Mouse (Mus musculus): ENCODE results near the gene Fry. TPM values are rescaled to one million over a fixed set of nuclear protein-coding genes. Genes with fewer than 3 reads are reported as not detected.

Fry gene
- total and polyA plus RNA-seq, 3 experiments = 43.8 to 153 (median 117) TPM

DNA sequence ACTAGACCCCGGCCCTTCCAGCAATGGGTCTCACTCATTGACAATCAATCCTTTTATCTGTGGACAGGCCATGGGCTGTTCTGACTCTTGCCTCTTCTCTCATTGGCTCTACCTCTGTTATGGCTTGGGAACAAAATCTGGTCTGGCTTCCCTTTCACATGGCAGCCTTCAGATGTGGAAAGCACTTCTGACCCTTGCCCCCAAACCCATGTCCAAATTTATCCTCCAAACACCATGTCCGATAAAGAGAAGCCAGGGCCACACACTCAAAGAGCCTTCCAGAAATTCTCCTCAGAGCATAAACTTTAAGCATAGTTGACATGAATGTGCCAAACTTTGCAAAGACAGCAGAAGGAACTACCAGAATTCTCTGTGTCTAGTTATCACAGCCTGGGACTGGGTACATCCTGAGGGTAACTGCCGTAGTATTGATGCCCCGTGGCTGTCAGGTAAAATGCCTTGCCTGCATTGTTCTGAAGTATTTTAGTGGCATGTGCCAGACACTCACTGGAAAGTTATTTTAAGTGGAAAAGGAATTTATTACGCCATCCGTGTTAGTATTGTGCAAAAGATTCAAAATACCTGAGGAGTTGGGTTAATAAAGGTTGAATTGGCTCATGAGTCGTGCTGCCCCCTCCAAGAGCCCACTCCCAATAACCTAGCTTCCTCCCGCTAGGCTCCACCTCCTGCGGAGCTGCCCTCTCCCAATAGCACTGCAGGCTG, 333.0 kb downstream of the Fry start:
- TF ChIP-seq EP300 (IDR thresholded peaks at IDR 0.05; ENCODE audit: insufficient read depth, low read depth, low read length) (no peak), POLR2A (IDR thresholded peaks at IDR 0.05; ENCODE audit: insufficient read depth, low read depth, low read length) (no peak), CTCF (IDR thresholded peaks at IDR 0.05) (no peak)
- WGBS = 77% methylated on average over 9 of the region's 9 CpGs
- Histone ChIP-seq H3K36me3 (ENCODE audit: control insufficient read depth, insufficient read depth, low read length) (peaks cover 10% of the 10 kb centered on the region), H3K27me3 (ENCODE audit: control insufficient read depth, insufficient read depth, low read length) (no peaks in the 10 kb centered on the region), H3K27ac (peak overlapping the region; percentile 4), H3K9ac (ENCODE audit: low read depth, low read length) (no peak overlapping the region), H3K4me1 (ENCODE audit: control insufficient read depth, insufficient read depth, low read length) (peaks cover 3% of the 10 kb centered on the region), H3K4me3 (no peak overlapping the region), H3K79me2 (replicated peaks; ENCODE audit: control insufficient read depth, insufficient read depth, low read length) (no peaks in the 10 kb centered on the region)
- DNase-seq = no peak
- intact Hi-C loops (cut with DNase I) = loop anchor here (2.0 to 10.0 kb wide), 2 partner anchors 27 to 213 kb away; partner anchors contain the start of gene N4bp2l2

DNA sequence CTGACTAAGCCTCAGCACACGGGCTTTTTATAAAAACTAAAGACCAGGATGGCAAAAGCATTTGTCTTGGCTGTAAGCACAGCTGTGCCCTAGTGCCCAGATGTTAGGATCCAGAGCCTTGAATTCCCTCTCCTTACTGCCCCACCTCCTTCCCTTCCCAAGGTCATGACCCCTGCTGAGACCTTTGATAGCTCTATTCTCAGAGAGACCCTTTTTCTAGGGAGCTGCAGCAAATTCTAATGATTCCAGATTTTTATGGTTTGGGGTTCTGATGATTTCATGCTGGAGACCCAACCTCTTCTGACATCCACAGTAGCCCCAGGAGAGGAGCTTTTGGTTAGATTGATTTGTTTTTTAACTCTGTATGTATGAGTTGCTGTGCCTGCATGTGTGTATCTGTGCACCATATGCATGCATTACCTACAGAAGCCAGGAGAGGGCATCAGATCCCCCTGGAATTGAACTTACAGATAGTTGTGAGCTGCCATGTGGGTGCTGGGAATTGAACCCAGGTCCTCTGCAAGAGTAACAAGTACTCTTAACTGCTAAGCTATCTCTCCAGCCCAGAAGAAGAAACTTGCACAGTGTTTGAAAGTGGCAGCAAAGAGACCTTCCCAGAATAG, 333.7 kb downstream of the Fry start:
- peak overlapping the region; percentile 4 for H3K27ac ChIP-seq
- WGBS = 65% methylated on average over 1 of the region's 1 CpGs
- H3K79me2 ChIP-seq (replicated peaks; ENCODE audit: control insufficient read depth, insufficient read depth, low read length) = no peaks in the 10 kb centered on the region
- H3K4me3 ChIP-seq = no peak overlapping the region
- peaks cover 14% of the 10 kb centered on the region for H3K36me3 ChIP-seq (ENCODE audit: control insufficient read depth, insufficient read depth, low read length)
- intact Hi-C loops (cut with DNase I) = loop anchor here (2.0 to 10.0 kb wide), 2 partner anchors 27 to 213 kb away; partner anchors contain the start of gene N4bp2l2
- H3K9ac ChIP-seq (ENCODE audit: low read depth, low read length) = no peak overlapping the region
- H3K4me1 ChIP-seq (ENCODE audit: control insufficient read depth, insufficient read depth, low read length) = peaks cover 3% of the 10 kb centered on the region
- no peak for DNase-seq
- TF ChIP-seq POLR2A (IDR thresholded peaks at IDR 0.05; ENCODE audit: insufficient read depth, low read depth, low read length) (no peak), CTCF (IDR thresholded peaks at IDR 0.05) (peak; percentile 54), EP300 (IDR thresholded peaks at IDR 0.05; ENCODE audit: insufficient read depth, low read depth, low read length) (no peak)
- H3K27me3 ChIP-seq (ENCODE audit: control insufficient read depth, insufficient read depth, low read length) = no peaks in the 10 kb centered on the region

DNA sequence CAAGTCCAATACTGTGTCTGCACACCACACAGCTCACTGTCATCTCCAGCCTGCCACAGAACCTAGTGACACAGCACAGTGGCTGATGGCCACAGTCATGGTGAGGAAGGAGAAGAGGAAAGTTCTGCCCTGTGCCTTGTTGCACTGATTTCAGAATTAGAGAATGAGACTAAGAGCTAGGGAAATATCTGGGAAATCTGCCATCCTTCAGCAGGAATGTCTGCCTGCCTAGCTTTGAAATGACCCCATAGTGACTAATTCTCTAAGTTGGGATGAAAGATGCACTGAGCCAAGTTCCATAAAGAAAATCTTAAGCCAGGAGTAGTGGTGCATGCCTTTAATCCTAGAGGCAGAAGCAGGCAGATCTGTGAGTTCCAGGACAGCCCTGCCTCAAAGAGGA, 334.2 kb downstream of the Fry start:
- intact Hi-C loops (cut with DNase I) = loop anchor here (2.0 to 10.0 kb wide), 2 partner anchors 26 to 212 kb away; partner anchors contain the start of gene N4bp2l2
- peaks cover 14% of the 10 kb centered on the region for H3K36me3 ChIP-seq (ENCODE audit: control insufficient read depth, insufficient read depth, low read length)
- H3K9ac ChIP-seq (ENCODE audit: low read depth, low read length) = no peak overlapping the region
- DNase-seq = peak in 1 of 2 experiments; percentile 32
- H3K4me3 ChIP-seq = no peak overlapping the region
- no peak for TF ChIP-seq POLR2A (IDR thresholded peaks at IDR 0.05; ENCODE audit: insufficient read depth, low read depth, low read length)
- TF ChIP-seq EP300 (IDR thresholded peaks at IDR 0.05; ENCODE audit: insufficient read depth, low read depth, low read length) = no peak
- no peak for TF ChIP-seq CTCF (IDR thresholded peaks at IDR 0.05)
- peak overlapping the region; percentile 4 for H3K27ac ChIP-seq
- no peaks in the 10 kb centered on the region for H3K79me2 ChIP-seq (replicated peaks; ENCODE audit: control insufficient read depth, insufficient read depth, low read length)
- H3K4me1 ChIP-seq (ENCODE audit: control insufficient read depth, insufficient read depth, low read length) = peaks cover 3% of the 10 kb centered on the region
- H3K27me3 ChIP-seq (ENCODE audit: control insufficient read depth, insufficient read depth, low read length) = no peaks in the 10 kb centered on the region

DNA sequence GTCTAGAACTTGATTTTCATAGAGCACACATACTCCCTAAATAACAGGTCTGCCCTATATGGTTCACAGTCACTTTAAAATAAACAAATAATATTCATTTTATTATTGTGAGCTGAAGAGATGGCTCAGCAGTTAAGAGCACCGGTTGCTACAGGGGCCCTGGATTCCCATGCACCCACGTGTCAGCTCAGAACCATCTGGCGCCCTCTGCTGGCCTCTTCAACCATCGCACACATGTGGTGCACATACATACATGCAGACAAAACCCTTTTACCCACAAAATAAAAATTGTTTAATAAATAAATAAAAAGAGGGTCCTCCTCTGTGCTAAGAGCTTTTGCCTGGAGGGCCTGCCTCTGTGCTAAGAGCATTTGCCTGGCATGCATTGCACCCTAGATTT, 335.0 kb downstream of the Fry start:
- no peaks in the 10 kb centered on the region for H3K27me3 ChIP-seq (ENCODE audit: control insufficient read depth, insufficient read depth, low read length)
- peaks cover 3% of the 10 kb centered on the region for H3K4me1 ChIP-seq (ENCODE audit: control insufficient read depth, insufficient read depth, low read length)
- TF ChIP-seq EP300 (IDR thresholded peaks at IDR 0.05; ENCODE audit: insufficient read depth, low read depth, low read length) (no peak), POLR2A (IDR thresholded peaks at IDR 0.05; ENCODE audit: insufficient read depth, low read depth, low read length) (no peak), CTCF (IDR thresholded peaks at IDR 0.05) (peak; percentile 41)
- intact Hi-C loops (cut with DNase I) = loop anchor here (2.0 to 10.0 kb wide), 2 partner anchors 25 to 211 kb away; partner anchors contain the start of gene N4bp2l2
- no peak for DNase-seq
- no peak overlapping the region for H3K9ac ChIP-seq (ENCODE audit: low read depth, low read length)
- peaks cover 14% of the 10 kb centered on the region for H3K36me3 ChIP-seq (ENCODE audit: control insufficient read depth, insufficient read depth, low read length)
- no peak overlapping the region; the same call in 1 of the 2 replicates for H3K27ac ChIP-seq
- no peak overlapping the region for H3K4me3 ChIP-seq
- H3K79me2 ChIP-seq (replicated peaks; ENCODE audit: control insufficient read depth, insufficient read depth, low read length) = no peaks in the 10 kb centered on the region
- 85% methylated on average over 4 of the region's 4 CpGs for WGBS

DNA sequence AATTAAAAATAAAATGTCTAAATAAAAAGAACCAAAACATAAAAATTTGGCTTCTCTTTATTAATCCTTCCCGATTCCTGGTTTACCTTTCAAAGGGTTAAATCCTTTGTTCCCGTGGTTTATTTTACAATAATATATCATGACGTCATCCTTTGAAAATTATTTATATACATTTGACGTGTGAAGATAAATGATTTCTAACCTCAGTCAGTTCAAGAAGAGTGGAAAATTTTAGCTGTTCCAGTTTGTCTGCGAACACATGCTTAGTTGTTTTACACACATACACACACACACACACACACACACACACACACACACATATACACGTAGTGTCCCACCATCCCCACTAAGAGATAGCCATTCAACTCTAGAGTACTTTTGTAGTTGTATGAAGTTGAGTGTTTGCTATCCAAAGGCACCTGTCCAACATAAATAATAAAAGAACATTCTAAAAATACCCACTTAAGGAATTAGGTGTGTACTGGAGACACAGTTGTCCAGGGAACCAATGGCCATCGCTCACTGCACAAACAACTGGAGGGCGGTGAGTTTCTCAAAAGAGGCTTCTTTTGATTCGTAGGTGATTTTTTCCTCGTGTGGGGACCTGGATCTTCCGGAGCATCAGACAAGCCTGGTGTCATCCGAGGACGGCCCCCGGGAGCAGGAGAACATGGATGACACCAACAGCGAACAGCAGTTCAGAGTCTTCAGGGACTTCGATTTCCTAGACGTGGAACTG, 338.9 kb downstream of the Fry start:
- peak overlapping the region; percentile 54 for H3K4me3 ChIP-seq
- H3K4me1 ChIP-seq (ENCODE audit: control insufficient read depth, insufficient read depth, low read length) = peaks cover 2% of the 10 kb centered on the region; the same call in 1 of the 2 replicates
- 35% methylated on average over 17 of the region's 17 CpGs for WGBS
- H3K79me2 ChIP-seq (replicated peaks; ENCODE audit: control insufficient read depth, insufficient read depth, low read length) = no peaks in the 10 kb centered on the region
- H3K27me3 ChIP-seq (ENCODE audit: control insufficient read depth, insufficient read depth, low read length) = no peaks in the 10 kb centered on the region
- DNase-seq = peak; percentile 71 to 74
- peak overlapping the region; percentile 77 for H3K9ac ChIP-seq (ENCODE audit: low read depth, low read length)
- intact Hi-C loops (cut with DNase I) = loop anchor here (1.0 to 10.0 kb wide), 2 partner anchors 11 to 207 kb away; partner anchors contain the start of gene N4bp2l2
- H3K36me3 ChIP-seq (ENCODE audit: control insufficient read depth, insufficient read depth, low read length) = peaks cover 6% of the 10 kb centered on the region
- H3K27ac ChIP-seq = peak overlapping the region; percentile 94
- TF ChIP-seq EP300 (IDR thresholded peaks at IDR 0.05; ENCODE audit: insufficient read depth, low read depth, low read length) = peak; percentile 21; the same call in 1 of the 2 replicates
- no peak for TF ChIP-seq CTCF (IDR thresholded peaks at IDR 0.05)
- peak; percentile 71; the same call in 1 of the 2 replicates for TF ChIP-seq POLR2A (IDR thresholded peaks at IDR 0.05; ENCODE audit: insufficient read depth, low read depth, low read length)
